Mouse (Mus musculus) adrenal gland, adult 2 months (tissue): ENCODE data around the gene Phf6. TPM values are rescaled to one million over a fixed set of nuclear protein-coding genes. Genes with fewer than 3 reads are reported as not detected.
"Not testable (repeated sequence)": the region's sequence is repeated elsewhere in the genome, so short reads cannot be mapped to it uniquely, and the experiment has no call there.

Experiments
- DNase-seq: peaks from one replicate; pipeline ENCODE4 v3.0.0; 2021
- polyA plus RNA-seq: library from polyadenylated mRNA; depleted of rRNA; stranded (reverse); fragments of >200 nt; gene quantifications from 2 replicates; pipeline ENCODE4 v1.2.3, GENCODE M21; 2012; rRNA removed
- total RNA-seq, 2 experiments: library from RNA; stranded (reverse); gene quantifications; 2 replicates each; pipeline ENCODE4 v1.2.3; 2021

Phf6 gene
- total and polyA plus RNA-seq, 3 experiments = 0.40 to 18.7 (median 16.3) TPM

DNA sequence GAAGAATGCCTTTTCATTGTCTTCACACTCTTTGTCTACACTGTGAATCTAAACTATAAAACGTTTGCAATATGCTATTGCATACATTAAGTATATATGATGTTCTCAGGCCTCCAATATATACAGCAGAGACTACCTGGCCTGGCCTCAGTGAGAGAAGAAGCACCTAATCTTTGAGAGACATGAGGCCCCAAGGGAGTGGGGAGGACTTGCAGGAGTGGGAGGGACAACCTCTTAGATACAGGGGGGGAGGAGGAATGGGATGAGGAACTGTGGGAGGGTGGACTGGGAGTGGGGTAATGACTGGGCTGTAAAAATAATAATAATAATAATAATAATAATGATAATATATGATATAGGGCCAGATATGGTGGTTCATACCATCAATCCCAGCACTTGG lies 66.5 kb downstream of the Phf6 start:
- no peak for DNase-seq

DNA sequence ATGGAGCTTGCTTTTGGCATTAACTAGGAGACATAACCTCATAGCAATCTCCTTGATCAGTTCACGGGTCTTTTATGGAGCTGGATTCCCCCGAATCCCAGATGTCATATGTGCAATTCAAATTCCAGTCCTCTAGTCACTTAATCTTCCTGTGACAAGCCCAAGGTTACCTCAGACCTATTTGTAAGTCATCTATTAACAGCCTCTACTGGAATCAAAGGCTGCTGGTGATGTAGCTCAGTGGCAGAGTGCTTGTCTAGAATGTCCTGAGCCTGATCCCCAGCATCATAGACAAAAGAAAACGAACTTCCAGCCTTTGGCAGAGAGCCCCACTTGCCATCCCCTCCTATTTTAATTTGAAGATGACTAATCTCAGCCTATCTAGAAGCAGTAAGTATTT lies 69.3 kb downstream of the Phf6 start:
- DNase-seq = no peak

DNA sequence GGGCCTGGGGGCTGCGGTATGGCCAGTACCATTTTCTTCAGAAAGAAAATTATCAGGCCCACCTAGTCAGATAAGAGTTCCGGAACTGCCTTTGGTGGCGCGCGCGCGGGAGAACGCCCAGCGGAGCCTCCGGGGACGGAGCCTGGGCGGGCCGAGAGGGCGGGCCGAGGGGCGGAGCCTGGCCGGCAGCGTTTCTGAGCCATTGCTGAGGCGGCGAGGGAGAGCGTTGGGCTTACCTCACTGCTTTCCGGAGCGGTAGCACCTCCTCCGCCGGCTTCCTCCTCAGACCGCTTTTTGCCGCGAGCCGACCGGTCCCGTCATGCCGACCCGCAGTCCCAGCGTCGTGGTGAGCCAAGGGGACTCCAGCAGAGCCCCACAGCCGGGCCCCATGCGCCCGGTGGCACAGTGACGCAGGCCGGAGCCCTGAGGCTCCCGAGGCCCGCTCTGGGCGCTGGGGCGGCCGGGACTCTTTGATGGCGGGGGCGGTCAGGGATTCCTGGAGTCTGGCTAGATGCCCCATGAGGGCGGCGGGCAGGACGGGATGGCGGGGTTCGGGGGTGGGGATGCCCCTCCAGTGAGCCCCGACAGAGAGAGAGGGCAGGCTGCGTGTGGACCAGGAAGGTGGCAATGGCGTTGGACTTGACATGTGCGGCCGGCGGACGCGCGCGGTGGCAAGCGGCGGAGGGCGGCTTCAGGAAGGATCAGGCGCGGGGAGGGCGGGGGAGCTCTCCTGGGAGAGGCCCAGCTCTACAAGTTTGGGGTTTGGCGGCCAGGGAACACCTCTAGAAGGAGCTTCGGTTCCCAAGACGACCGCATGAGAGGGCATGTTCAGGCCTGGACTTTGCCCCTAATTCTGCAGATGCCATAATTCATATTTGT lies 76.1 kb downstream of the Phf6 start, which contains the start of gene Hprt:
Hprt (plus strand) TSS at position 233 of the 879 bp plus-strand sequence.
- peak; percentile 91 for DNase-seq

DNA sequence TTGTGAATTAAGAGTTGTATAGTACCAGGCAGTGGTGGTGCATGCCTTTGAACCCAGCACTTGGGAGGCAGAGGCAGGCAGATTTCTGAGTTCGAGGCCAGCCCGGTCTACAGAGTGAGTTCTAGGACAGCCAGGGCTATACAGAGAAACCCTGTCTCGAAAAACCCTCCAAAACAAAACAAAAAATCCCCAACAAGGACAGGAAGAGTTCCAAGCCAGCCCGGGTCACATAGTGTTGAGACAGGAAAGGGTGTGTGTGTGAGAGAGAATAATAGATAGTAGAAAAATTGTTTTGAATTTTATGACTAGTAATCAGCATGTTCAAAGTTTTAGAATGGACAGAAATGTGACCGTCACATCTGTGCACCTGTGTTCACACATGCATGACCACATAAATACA lies 82.7 kb downstream of the Phf6 start:
- DNase-seq = not testable (repeated sequence)

DNA sequence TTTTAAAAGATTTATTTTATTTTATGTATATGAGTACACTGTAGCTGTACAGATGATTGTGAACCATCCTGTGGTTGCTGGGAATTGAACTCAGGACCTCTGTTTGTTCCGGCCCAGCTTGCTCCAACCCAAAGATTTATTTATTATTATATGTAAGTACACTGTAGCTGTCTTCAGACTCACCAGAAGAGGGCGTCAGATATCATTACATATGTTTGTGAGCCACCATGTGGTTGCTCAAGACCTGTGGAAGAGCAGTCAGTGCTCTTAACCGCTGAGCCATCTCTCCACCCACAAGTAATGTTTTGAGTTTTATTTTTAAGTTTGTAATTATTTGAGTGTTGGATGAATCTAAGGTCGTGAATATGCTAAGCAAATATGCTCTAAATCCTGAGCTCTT lies 92.8 kb downstream of the Phf6 start:
- DNase-seq = not testable (repeated sequence)

DNA sequence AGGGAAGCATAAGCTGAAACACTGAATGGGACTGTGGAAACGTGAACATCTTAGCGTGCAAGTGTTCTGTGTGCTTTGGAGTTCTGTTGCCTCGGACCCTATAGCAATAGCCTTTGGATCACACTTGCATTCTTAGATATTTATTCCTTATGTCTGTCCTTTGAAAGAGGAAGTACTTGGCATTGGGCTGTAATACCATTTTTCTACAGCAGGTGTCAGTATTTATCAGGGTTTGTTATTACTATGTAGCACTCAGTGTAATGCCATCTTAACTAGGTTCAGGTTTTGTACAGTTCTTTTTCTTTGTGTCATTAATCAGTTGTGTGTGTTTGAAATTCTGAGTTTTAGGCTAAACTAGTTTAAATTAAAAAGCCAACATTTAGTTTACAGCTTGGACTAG lies 94.0 kb downstream of the Phf6 start:
- DNase-seq = no peak

Other genes starting within 250 kb of the Phf6 start
- 10 to 100 TPM; 13.7 to 34.5 TPM for gene Ccdc160, start 121.1 kb upstream of the Phf6 start, total RNA-seq
- 0.24 and 0.32 TPM in 2 replicates for gene Ccdc160, start 121.1 kb upstream of the Phf6 start, polyA plus RNA-seq
- 100 to 1,000 TPM in 1 of 2 experiments, 10 to 100 TPM in 1; 74.5 to 126 TPM for gene Hprt, start 75.9 kb downstream of the Phf6 start, total RNA-seq
- gene Hprt, start 75.9 kb downstream of the Phf6 start, polyA plus RNA-seq = 4.2 and 6.1 TPM in 2 replicates